Mouse (Mus musculus) thymus, adult 2 months (tissue): ENCODE data around the gene Slc4a2. TPM values are rescaled to one million over a fixed set of nuclear protein-coding genes. Genes with fewer than 3 reads are reported as not detected.

Experiments used
- DNase-seq: peaks from one replicate; pipeline ENCODE4 v3.0.0; 2021
- H3K27ac ChIP-seq: fragments of 200-500 bp; 2 replicates; pipeline ENCODE4 v1.5.1; 2012; ENCODE audit warnings: low read length, control low read depth; ENCODE audit not compliant: control insufficient read depth, insufficient read depth
- H3K27me3 ChIP-seq: fragments of 200-500 bp; 2 replicates; pipeline ENCODE4 v1.6.1; 2012; ENCODE audit warnings: mild to moderate bottlenecking, low read length, moderate library complexity, mixed read lengths; ENCODE audit not compliant: control insufficient read depth, insufficient read depth
- H3K36me3 ChIP-seq: fragments of 200-500 bp; 2 replicates; pipeline ENCODE4 v1.6.1; 2012; ENCODE audit warnings: mild to moderate bottlenecking, low read length, moderate library complexity; ENCODE audit not compliant: control insufficient read depth, insufficient read depth
- H3K4me1 ChIP-seq: fragments of 200-500 bp; replicated peaks from 2 replicates; pipeline ENCODE4 v1.6.1; 2012; ENCODE audit warnings: low read length; ENCODE audit not compliant: control insufficient read depth, insufficient read depth
- H3K4me3 ChIP-seq: fragments of 200-500 bp; 2 replicates; pipeline ENCODE4 v1.5.1; 2012; ENCODE audit warnings: mild to moderate bottlenecking, low read length, control low read depth, moderate library complexity; ENCODE audit not compliant: control insufficient read depth, insufficient read depth
- CTCF ChIP-seq: fragments of 200-500 bp; IDR thresholded peaks from 2 replicates; pipeline ENCODE4 v1.5.1; 2012; ENCODE audit warnings: mild to moderate bottlenecking, control low read depth, low read length, moderate library complexity, borderline replicate concordance; ENCODE audit not compliant: control insufficient read depth, poor library complexity, insufficient read depth; ENCODE audit errors: extremely low read depth
- POLR2A ChIP-seq: fragments of 200-500 bp; IDR thresholded peaks from 2 replicates; pipeline ENCODE4 v1.6.1; 2012; ENCODE audit warnings: mild to moderate bottlenecking, low read length, control low read depth, moderate library complexity; ENCODE audit not compliant: control insufficient read depth, poor library complexity, insufficient read depth; ENCODE audit errors: extremely low read depth
- WGBS: fragments of 180-500 bp; shearing (Covaris S2); methylation state at CpG from one replicate; pipeline ENCODE4 v1.1.7; 2018; 5-methylcytosine and 5-hydroxymethylcytosine counted together
- polyA plus RNA-seq: library from polyadenylated mRNA; depleted of rRNA; stranded (reverse); fragments of >200 nt; gene quantifications from 2 replicates; pipeline ENCODE4 v1.2.3, GENCODE M21; 2012

Slc4a2 gene
- polyA plus RNA-seq, 1 experiment, result 118 TPM

- peaks cover 45% of the 10 kb centered on the region for H3K4me1 ChIP-seq
- H3K36me3 ChIP-seq, result no peaks in the 10 kb centered on the region
- H3K27ac ChIP-seq, result no peak overlapping the region
- H3K27me3 ChIP-seq, result no peaks in the 10 kb centered on the region
- 3% methylated on average over 73 of the region's 73 CpGs for WGBS
- TF ChIP-seq POLR2A, result no peak
- no peak for TF ChIP-seq CTCF
- H3K4me3 ChIP-seq, result peak overlapping the region; percentile 61
- DNase-seq, result peak; percentile 40
These were observed 36.1 kb upstream of the Slc4a2 start for GRCm38 (mm10) chr5:24387264-24388241.

- Histone ChIP-seq H3K36me3 (no peaks in the 10 kb centered on the region), H3K4me1 (peaks cover 40% of the 10 kb centered on the region)
- 30% methylated on average over 26 of the region's 26 CpGs for WGBS
These were observed 35.3 kb upstream of the Slc4a2 start for GRCm38 (mm10) chr5:24388246-24388915.

GRCm38 (mm10) chr5:24389011-24389657 is 34.5 kb upstream of the Slc4a2 start:
- 52% methylated on average over 7 of the region's 7 CpGs for WGBS
- H3K27ac ChIP-seq, result no peak overlapping the region

More at GRCm38 (mm10) chr5:24388246-24388915, 35.3 kb upstream of the Slc4a2 start:
- Histone ChIP-seq H3K4me3 (peak overlapping the region; percentile 61), H3K27ac (no peak overlapping the region), H3K27me3 (no peaks in the 10 kb centered on the region)
- DNase-seq, result no peak
- TF ChIP-seq CTCF (no peak), POLR2A (no peak)

GRCm38 (mm10) chr5:24389658-24390020 is 34.0 kb upstream of the Slc4a2 start:
- TF ChIP-seq POLR2A (no peak), CTCF (no peak)
- no peak overlapping the region for H3K4me3 ChIP-seq
- peaks cover 29% of the 10 kb centered on the region for H3K4me1 ChIP-seq
- 89% methylated on average over 4 of the region's 4 CpGs for WGBS
- H3K27ac ChIP-seq, result no peak overlapping the region
- H3K27me3 ChIP-seq, result no peaks in the 10 kb centered on the region
- no peaks in the 10 kb centered on the region for H3K36me3 ChIP-seq
- no peak for DNase-seq

More at GRCm38 (mm10) chr5:24389011-24389657, 34.5 kb upstream of the Slc4a2 start:
- TF ChIP-seq CTCF, result no peak
- no peak for TF ChIP-seq POLR2A
- Histone ChIP-seq H3K4me1 (peaks cover 34% of the 10 kb centered on the region), H3K27me3 (no peaks in the 10 kb centered on the region), H3K36me3 (no peaks in the 10 kb centered on the region), H3K4me3 (no peak overlapping the region)
- peak; percentile 36 for DNase-seq

- no peak within 1 kb of the TSS for H3K4me3 ChIP-seq
- H3K27ac ChIP-seq, result no peak within 1 kb of the TSS
- H3K27me3 ChIP-seq, result no peaks in the 10 kb centered on the region
- WGBS, result 97% methylated on average over 7 of the region's 7 CpGs
- peaks cover 28% of the 10 kb centered on the region for H3K4me1 ChIP-seq
- no peaks in the 10 kb centered on the region for H3K36me3 ChIP-seq
- DNase-seq, result no peak
- TF ChIP-seq POLR2A (no peak), CTCF (no peak)
These were observed 31.8 kb upstream of the Slc4a2 start, which contains the start of gene Atg9b for GRCm38 (mm10) chr5:24391864-24392263. Atg9b (minus strand) TSS chr5:24392143.

- Histone ChIP-seq H3K27ac (no peak overlapping the region), H3K27me3 (no peaks in the 10 kb centered on the region), H3K36me3 (no peaks in the 10 kb centered on the region), H3K4me3 (no peak overlapping the region), H3K4me1 (peaks cover 20% of the 10 kb centered on the region)
- DNase-seq, result no peak
- 90% methylated on average over 7 of the region's 7 CpGs for WGBS
- TF ChIP-seq POLR2A (no peak), CTCF (no peak)
These were observed 30.9 kb upstream of the Slc4a2 start for GRCm38 (mm10) chr5:24392724-24393123.
